Mouse (Mus musculus) kidney, adult 9 months (tissue): ENCODE data around the gene Hoxd3.
A peak's percentile ranks its signal among the peaks of the same experiment; 100 is the strongest.

Experiments used
- DNase-seq: peaks from one replicate; pipeline ENCODE4 v3.0.0; 2022

The Hoxd3 gene

GRCm38 (mm10) chr2:74708676-74709075 lies 3.1 kb upstream of the Hoxd3 start:
- DNase-seq = peak; percentile 65

GRCm38 (mm10) chr2:74709465-74710419 lies 2.0 kb upstream of the Hoxd3 start:
- no peak for DNase-seq

- no peak for DNase-seq
Observed at GRCm38 (mm10) chr2:74710929-74711543, 691 bp upstream of the Hoxd3 start.

GRCm38 (mm10) chr2:74713239-74714150 lies 1.8 kb downstream of the Hoxd3 start:
- no peak for DNase-seq

- DNase-seq = no peak
Observed at GRCm38 (mm10) chr2:74714156-74714789, 2.5 kb downstream of the Hoxd3 start.

GRCm38 (mm10) chr2:74714881-74715280 lies 3.2 kb downstream of the Hoxd3 start:
- DNase-seq = no peak

- peak; percentile 93 for DNase-seq
Observed at GRCm38 (mm10) chr2:74715504-74716241, 3.9 kb downstream of the Hoxd3 start.

- no peak for DNase-seq
Observed at GRCm38 (mm10) chr2:74720384-74720783, 8.7 kb downstream of the Hoxd3 start.

- DNase-seq = no peak
Observed at GRCm38 (mm10) chr2:74720955-74721491, 9.3 kb downstream of the Hoxd3 start.

GRCm38 (mm10) chr2:74721882-74722281 lies 10.2 kb downstream of the Hoxd3 start:
- DNase-seq = no peak

GRCm38 (mm10) chr2:74722949-74723348 lies 11.2 kb downstream of the Hoxd3 start:
- DNase-seq = no peak

GRCm38 (mm10) chr2:74724244-74725015 lies 12.7 kb downstream of the Hoxd3 start:
- peak; percentile 83 for DNase-seq

- no peak for DNase-seq
Observed at GRCm38 (mm10) chr2:74725171-74725570, 13.4 kb downstream of the Hoxd3 start.

- DNase-seq = peak; percentile 91
Observed at GRCm38 (mm10) chr2:74726551-74726950, 14.8 kb downstream of the Hoxd3 start, which contains the start of gene Gm28230. TSS of gene Gm28230 (plus strand) at chr2:74726728.

GRCm38 (mm10) chr2:74726973-74727639 lies 15.4 kb downstream of the Hoxd3 start:
- DNase-seq = no peak

- DNase-seq = no peak
Observed at GRCm38 (mm10) chr2:74727640-74728302, 16.0 kb downstream of the Hoxd3 start.

- no peak for DNase-seq
Observed at GRCm38 (mm10) chr2:74728303-74728680, 16.6 kb downstream of the Hoxd3 start.

- no peak for DNase-seq
Observed at GRCm38 (mm10) chr2:74730331-74730730, 18.6 kb downstream of the Hoxd3 start.

GRCm38 (mm10) chr2:74731055-74731454 lies 19.3 kb downstream of the Hoxd3 start:
- DNase-seq = no peak
